Mouse (Mus musculus) forebrain, embryonic 10.5 days (tissue): Measurements from ENCODE around the gene Clic6. TPM values are rescaled to one million over a fixed set of nuclear protein-coding genes. Genes with fewer than 3 reads are reported as not detected.

ENCODE experiments used
- DNase-seq: peaks from one replicate; pipeline ENCODE4 v3.0.0-alpha.2; 2017; ENCODE audit warnings: low spot score; ENCODE audit errors: extremely low spot score
- H3K27ac ChIP-seq: fragments of 300-500 bp; sonication (generic); 2 replicates; pipeline ENCODE4 v1.5.1; 2016; ENCODE audit warnings: mild to moderate bottlenecking
- H3K27me3 ChIP-seq: fragments of 300-500 bp; sonication (generic); 2 replicates; pipeline ENCODE4 v1.6.1; 2016; ENCODE audit warnings: mild to moderate bottlenecking; ENCODE audit not compliant: poor library complexity, severe bottlenecking
- H3K36me3 ChIP-seq: fragments of 300-500 bp; sonication (generic); replicated peaks from 2 replicates; pipeline ENCODE4 v1.6.1; 2016; ENCODE audit warnings: mild to moderate bottlenecking, moderate library complexity
- H3K4me1 ChIP-seq: fragments of 300-500 bp; sonication (generic); 2 replicates; pipeline ENCODE4 v1.6.1; 2016
- H3K4me3 ChIP-seq: fragments of 300-500 bp; sonication (generic); 2 replicates; pipeline ENCODE4 v1.5.1; 2016; ENCODE audit warnings: mild to moderate bottlenecking, moderate library complexity
- H3K9me3 ChIP-seq: fragments of 300-500 bp; sonication (generic); 2 replicates; pipeline ENCODE4 v1.6.1; 2016; ENCODE audit warnings: mild to moderate bottlenecking, moderate library complexity
- WGBS: fragments of 180-500 bp; shearing (Covaris S2); methylation state at CpG from one replicate; pipeline ENCODE4 v1.1.7; 2016; 5-methylcytosine and 5-hydroxymethylcytosine counted together
- polyA plus RNA-seq: library from polyadenylated mRNA; unstranded; fragments of >200 nt; fragmentation: Nextera tagmentation; extraction: Ambion mirVana; gene quantifications from 2 replicates; pipeline ENCODE4 v1.2.1, GENCODE M21; 2016

The Clic6 gene
- polyA plus RNA-seq, 1 experiment from 2014 or later, result 5.2 TPM

GRCm38 (mm10) chr16:92548651-92549050 lies 63.1 kb downstream of the Clic6 start:
- no peaks in the 10 kb centered on the region for H3K36me3 ChIP-seq
- H3K27me3 ChIP-seq, result no peaks in the 10 kb centered on the region
- H3K9me3 ChIP-seq, result no peaks in the 10 kb centered on the region
- WGBS, result 92% methylated on average over 9 of the region's 9 CpGs
- no peak overlapping the region for H3K4me3 ChIP-seq
- peaks cover 10% of the 10 kb centered on the region; the same call in 1 of the 2 replicates for H3K4me1 ChIP-seq
- no peak overlapping the region for H3K27ac ChIP-seq
- DNase-seq, result no peak

GRCm38 (mm10) chr16:92551266-92552105 lies 66.0 kb downstream of the Clic6 start:
- H3K4me1 ChIP-seq, result peaks cover 10% of the 10 kb centered on the region; the same call in 1 of the 2 replicates
- no peaks in the 10 kb centered on the region for H3K9me3 ChIP-seq
- no peak overlapping the region for H3K4me3 ChIP-seq
- no peaks in the 10 kb centered on the region for H3K27me3 ChIP-seq
- WGBS, result 86% methylated on average over 13 of the region's 13 CpGs
- H3K36me3 ChIP-seq, result no peaks in the 10 kb centered on the region
- no peak for DNase-seq
- no peak overlapping the region for H3K27ac ChIP-seq

- H3K4me3 ChIP-seq, result no peak overlapping the region
- DNase-seq, result no peak
- peaks cover 10% of the 10 kb centered on the region; the same call in 1 of the 2 replicates for H3K4me1 ChIP-seq
- WGBS, result 86% methylated on average over 9 of the region's 9 CpGs
- no peak overlapping the region for H3K27ac ChIP-seq
- no peaks in the 10 kb centered on the region for H3K9me3 ChIP-seq
- H3K36me3 ChIP-seq, result no peaks in the 10 kb centered on the region
- H3K27me3 ChIP-seq, result no peaks in the 10 kb centered on the region
These were observed 66.5 kb downstream of the Clic6 start for GRCm38 (mm10) chr16:92552106-92552382.

- Histone ChIP-seq H3K4me1 (peaks cover 10% of the 10 kb centered on the region; the same call in 1 of the 2 replicates), H3K27me3 (no peaks in the 10 kb centered on the region), H3K4me3 (no peak overlapping the region), H3K9me3 (no peaks in the 10 kb centered on the region), H3K36me3 (no peaks in the 10 kb centered on the region), H3K27ac (no peak overlapping the region)
- WGBS, result 71% methylated on average over 11 of the region's 11 CpGs
- no peak for DNase-seq
These were observed 67.3 kb downstream of the Clic6 start for GRCm38 (mm10) chr16:92552858-92553257.

GRCm38 (mm10) chr16:92555051-92555450 lies 69.5 kb downstream of the Clic6 start:
- H3K9me3 ChIP-seq, result no peaks in the 10 kb centered on the region
- H3K4me3 ChIP-seq, result no peak overlapping the region
- WGBS, result 93% methylated on average over 1 of the region's 1 CpGs
- no peak for DNase-seq
- H3K36me3 ChIP-seq, result no peaks in the 10 kb centered on the region
- H3K27ac ChIP-seq, result no peak overlapping the region
- H3K4me1 ChIP-seq, result peaks cover 10% of the 10 kb centered on the region; the same call in 1 of the 2 replicates
- no peaks in the 10 kb centered on the region for H3K27me3 ChIP-seq

- Histone ChIP-seq H3K4me3 (no peak overlapping the region), H3K27me3 (peaks cover 19% of the 10 kb centered on the region), H3K9me3 (no peaks in the 10 kb centered on the region), H3K4me1 (peaks cover 9% of the 10 kb centered on the region), H3K36me3 (no peaks in the 10 kb centered on the region), H3K27ac (no peak overlapping the region)
- DNase-seq, result no peak
- 83% methylated on average over 11 of the region's 11 CpGs for WGBS
These were observed 79.8 kb downstream of the Clic6 start for GRCm38 (mm10) chr16:92565291-92565690.

- no peak overlapping the region for H3K4me3 ChIP-seq
- no peaks in the 10 kb centered on the region for H3K9me3 ChIP-seq
- no peak overlapping the region for H3K27ac ChIP-seq
- 9% methylated on average over 6 of the region's 6 CpGs for WGBS
- peak; percentile 86 for DNase-seq
- H3K36me3 ChIP-seq, result no peaks in the 10 kb centered on the region
- peaks cover 9% of the 10 kb centered on the region for H3K4me1 ChIP-seq
- H3K27me3 ChIP-seq, result peaks cover 19% of the 10 kb centered on the region
These were observed 80.2 kb downstream of the Clic6 start for GRCm38 (mm10) chr16:92565708-92566107.

GRCm38 (mm10) chr16:92566146-92566545 lies 80.6 kb downstream of the Clic6 start:
- no peak for DNase-seq
- no peaks in the 10 kb centered on the region for H3K36me3 ChIP-seq
- no peak overlapping the region for H3K27ac ChIP-seq
- WGBS, result 38% methylated on average over 5 of the region's 5 CpGs
- H3K4me3 ChIP-seq, result no peak overlapping the region
- H3K27me3 ChIP-seq, result peaks cover 19% of the 10 kb centered on the region
- H3K4me1 ChIP-seq, result peaks cover 9% of the 10 kb centered on the region
- no peaks in the 10 kb centered on the region for H3K9me3 ChIP-seq

GRCm38 (mm10) chr16:92571246-92571645 lies 85.7 kb downstream of the Clic6 start:
- DNase-seq, result no peak
- Histone ChIP-seq H3K27me3 (peaks cover 9% of the 10 kb centered on the region), H3K36me3 (no peaks in the 10 kb centered on the region), H3K9me3 (no peaks in the 10 kb centered on the region), H3K27ac (no peak overlapping the region), H3K4me3 (no peak overlapping the region), H3K4me1 (peaks cover under 1% of the 10 kb centered on the region)
- WGBS, result 90% methylated on average over 11 of the region's 11 CpGs

GRCm38 (mm10) chr16:92573193-92573592 lies 87.7 kb downstream of the Clic6 start:
- Histone ChIP-seq H3K27me3 (no peaks in the 10 kb centered on the region), H3K27ac (no peak overlapping the region), H3K4me3 (no peak overlapping the region), H3K36me3 (no peaks in the 10 kb centered on the region), H3K9me3 (no peaks in the 10 kb centered on the region), H3K4me1 (peaks cover 5% of the 10 kb centered on the region)
- no peak for DNase-seq
- 91% methylated on average over 4 of the region's 4 CpGs for WGBS

- no peaks in the 10 kb centered on the region for H3K36me3 ChIP-seq
- H3K27me3 ChIP-seq, result no peaks in the 10 kb centered on the region
- no peak overlapping the region for H3K4me3 ChIP-seq
- H3K9me3 ChIP-seq, result no peaks in the 10 kb centered on the region
- WGBS, result 86% methylated on average over 10 of the region's 10 CpGs
- peaks cover 8% of the 10 kb centered on the region for H3K4me1 ChIP-seq
- no peak overlapping the region for H3K27ac ChIP-seq
- DNase-seq, result no peak
These were observed 90.3 kb downstream of the Clic6 start for GRCm38 (mm10) chr16:92575792-92576191.

GRCm38 (mm10) chr16:92577381-92577780 lies 91.8 kb downstream of the Clic6 start:
- H3K27me3 ChIP-seq, result no peaks in the 10 kb centered on the region
- no peak for DNase-seq
- WGBS, result 87% methylated on average over 9 of the region's 9 CpGs
- H3K4me3 ChIP-seq, result no peak overlapping the region
- H3K27ac ChIP-seq, result no peak overlapping the region
- peaks cover 13% of the 10 kb centered on the region for H3K4me1 ChIP-seq
- H3K36me3 ChIP-seq, result no peaks in the 10 kb centered on the region
- no peaks in the 10 kb centered on the region for H3K9me3 ChIP-seq

- 88% methylated on average over 7 of the region's 7 CpGs for WGBS
These were observed 93.5 kb downstream of the Clic6 start for GRCm38 (mm10) chr16:92578915-92579653.

More at GRCm38 (mm10) chr16:92578915-92579653, 93.5 kb downstream of the Clic6 start:
- DNase-seq, result no peak
- Histone ChIP-seq H3K36me3 (no peaks in the 10 kb centered on the region), H3K27me3 (no peaks in the 10 kb centered on the region), H3K27ac (no peak overlapping the region), H3K4me3 (no peak overlapping the region), H3K4me1 (peaks cover 13% of the 10 kb centered on the region), H3K9me3 (no peaks in the 10 kb centered on the region)
